Mouse (Mus musculus) limb, embryonic 15.5 days (tissue): Measurements from ENCODE around the gene Arl4c. TPM values are rescaled to one million over a fixed set of nuclear protein-coding genes. Genes with fewer than 3 reads are reported as not detected.
"Not testable (repeated sequence)": the region's sequence is repeated elsewhere in the genome, so short reads cannot be mapped to it uniquely, and the experiment has no call there.

Experiments used
- ATAC-seq: fragments of 200-750 bp; cut with Nextera tagmentation; 2 replicates; pipeline ENCODE4 v1.8.0; 2017; ENCODE audit warnings: low read depth, moderate TSS enrichment; ENCODE audit not compliant: insufficient number of reproducible peaks, low FRiP score, low TSS enrichment
- H3K27ac ChIP-seq: fragments of 300-500 bp; sonication (generic); 2 replicates; pipeline ENCODE4 v1.5.1; 2015; ENCODE audit warnings: moderate library complexity, mild to moderate bottlenecking, inconsistent platforms
- H3K27me3 ChIP-seq: fragments of 300-500 bp; sonication (generic); 2 replicates; pipeline ENCODE4 v1.6.1; 2015; ENCODE audit warnings: inconsistent platforms
- H3K36me3 ChIP-seq: fragments of 300-500 bp; sonication (generic); 2 replicates; pipeline ENCODE4 v1.6.1; 2015; ENCODE audit warnings: inconsistent platforms
- H3K4me1 ChIP-seq: fragments of 300-500 bp; sonication (generic); 2 replicates; pipeline ENCODE4 v1.6.1; 2015; ENCODE audit warnings: inconsistent platforms
- H3K4me2 ChIP-seq: fragments of 300-500 bp; sonication (generic); 2 replicates; pipeline ENCODE4 v1.6.1; 2015; ENCODE audit warnings: mild to moderate bottlenecking, inconsistent platforms
- H3K4me3 ChIP-seq: fragments of 300-500 bp; sonication (generic); 2 replicates; pipeline ENCODE4 v1.5.1; 2015; ENCODE audit warnings: mild to moderate bottlenecking, inconsistent platforms
- H3K9ac ChIP-seq: fragments of 300-500 bp; sonication (generic); 2 replicates; pipeline ENCODE4 v1.6.1; 2015; ENCODE audit warnings: inconsistent platforms
- H3K9me3 ChIP-seq: fragments of 300-500 bp; sonication (generic); 2 replicates; pipeline ENCODE4 v1.6.1; 2016; ENCODE audit warnings: inconsistent platforms
- WGBS: fragments of 180-500 bp; shearing (Covaris S2); methylation state at CpG from one replicate; pipeline ENCODE4 v1.1.7; 2015; 5-methylcytosine and 5-hydroxymethylcytosine counted together
- polyA plus RNA-seq: library from polyadenylated mRNA; unstranded; fragments of >200 nt; fragmentation: Nextera tagmentation; extraction: Ambion mirVana; gene quantifications from 2 replicates; pipeline ENCODE4 v1.2.1, GENCODE M21; 2015

The Arl4c gene
- polyA plus RNA-seq, 1 experiment from 2014 or later = 7.8 TPM

- Histone ChIP-seq H3K4me1 (peaks cover 11% of the 10 kb centered on the region), H3K4me2 (no peak overlapping the region), H3K9ac (no peak overlapping the region), H3K36me3 (no peaks in the 10 kb centered on the region), H3K4me3 (no peak overlapping the region), H3K27ac (no peak overlapping the region), H3K27me3 (no peaks in the 10 kb centered on the region), H3K9me3 (no peaks in the 10 kb centered on the region)
- ATAC-seq = no peak
- 60% methylated on average over 4 of the region's 4 CpGs for WGBS
Observed at GRCm38 (mm10) chr1:88638622-88639021, 63.4 kb downstream of the Arl4c start.

DNA sequence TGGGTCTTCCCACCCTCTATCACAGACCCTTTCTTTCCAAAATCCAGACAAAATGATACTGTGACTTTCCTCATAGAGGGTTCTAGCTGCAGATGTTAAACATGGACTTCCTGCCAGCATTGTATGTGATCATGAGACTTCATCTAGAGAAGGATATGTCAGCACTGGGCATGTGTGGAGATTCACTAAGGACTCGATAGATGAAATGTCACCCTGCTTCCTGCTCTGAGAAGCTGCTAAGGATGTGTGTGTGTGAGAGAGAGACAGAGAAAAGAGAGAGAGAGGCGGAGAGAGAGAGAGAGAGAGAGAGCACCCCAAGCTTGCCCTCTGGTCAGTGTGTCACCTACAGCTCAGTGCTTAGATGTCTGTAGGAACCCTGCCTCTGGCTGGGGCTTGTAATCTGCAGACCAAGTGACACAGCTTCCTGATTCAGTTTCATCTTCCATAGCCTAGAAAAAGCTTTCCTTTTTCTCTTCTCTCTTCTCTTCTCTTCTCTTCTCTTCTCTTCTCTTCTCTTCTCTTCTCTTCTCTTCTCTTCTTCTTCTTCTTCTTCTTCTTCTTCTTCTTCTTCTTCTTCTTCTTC lies 65.4 kb downstream of the Arl4c start:
- not testable (repeated sequence) for H3K4me3 ChIP-seq, H3K9me3 ChIP-seq, H3K36me3 ChIP-seq, H3K9ac ChIP-seq, H3K27me3 ChIP-seq, H3K4me2 ChIP-seq, ATAC-seq, H3K27ac ChIP-seq
- 76% methylated on average over 2 of the region's 2 CpGs for WGBS
- H3K4me1 ChIP-seq = peaks cover 11% of the 10 kb centered on the region

DNA sequence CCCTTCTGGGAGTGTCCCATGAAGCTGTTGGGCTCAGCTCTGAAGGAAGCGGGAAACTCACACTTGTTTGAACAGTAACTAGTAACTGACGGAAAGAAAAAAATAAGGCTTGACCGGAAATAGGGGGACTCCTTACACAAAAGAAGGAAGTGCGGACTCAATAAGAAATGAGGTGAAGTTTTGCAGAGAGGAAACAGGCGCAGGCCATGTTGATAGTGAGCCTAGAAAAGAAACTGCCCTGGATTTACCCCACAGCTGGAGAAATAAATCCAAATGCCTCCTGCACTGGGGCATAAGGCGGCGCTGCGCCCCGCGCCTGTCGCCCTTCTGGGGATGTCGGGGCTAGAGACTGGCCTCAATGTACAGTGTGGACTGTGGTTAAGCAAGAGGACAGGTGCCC lies 66.4 kb downstream of the Arl4c start:
- Histone ChIP-seq H3K36me3 (no peaks in the 10 kb centered on the region), H3K4me1 (peaks cover 11% of the 10 kb centered on the region), H3K27me3 (no peaks in the 10 kb centered on the region), H3K9ac (no peak overlapping the region), H3K27ac (no peak overlapping the region; the same call in 1 of the 2 replicates), H3K9me3 (no peaks in the 10 kb centered on the region), H3K4me3 (no peak overlapping the region), H3K4me2 (no peak overlapping the region)
- ATAC-seq = no peak
- 81% methylated on average over 12 of the region's 12 CpGs for WGBS

- Histone ChIP-seq H3K27ac (no peak overlapping the region), H3K9me3 (no peaks in the 10 kb centered on the region), H3K4me2 (no peak overlapping the region), H3K36me3 (no peaks in the 10 kb centered on the region), H3K27me3 (no peaks in the 10 kb centered on the region), H3K4me1 (no peaks in the 10 kb centered on the region), H3K4me3 (no peak overlapping the region), H3K9ac (no peak overlapping the region)
- ATAC-seq = no peak
- WGBS = 84% methylated on average over 6 of the region's 6 CpGs
Observed at GRCm38 (mm10) chr1:88632851-88633250, 69.2 kb downstream of the Arl4c start.

DNA sequence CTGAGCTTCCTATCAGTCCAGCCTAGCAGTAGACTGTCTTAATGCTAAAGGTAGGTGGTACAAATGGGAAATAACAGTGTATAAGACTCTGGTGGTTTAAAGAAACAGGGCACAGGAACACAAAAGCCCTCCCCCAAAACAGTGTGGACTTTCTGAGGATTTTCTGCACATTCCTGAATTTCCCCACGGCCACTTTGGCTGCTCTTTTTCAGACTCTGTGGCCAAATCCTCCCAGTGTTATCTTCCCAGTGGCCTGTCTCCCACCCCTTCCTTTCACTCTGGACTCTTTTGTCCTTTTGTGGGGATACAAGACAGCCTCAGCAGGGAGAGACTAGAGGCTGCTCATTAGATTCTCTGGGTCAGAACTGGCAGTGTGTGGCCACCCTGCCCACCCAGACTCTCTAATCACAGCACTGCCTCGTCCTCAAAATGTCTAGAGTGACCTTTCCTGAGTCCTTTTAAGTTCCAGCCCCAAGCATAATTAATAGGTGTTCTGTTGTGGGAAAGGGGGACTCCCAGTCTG lies 72.0 kb downstream of the Arl4c start:
- no peak for ATAC-seq
- WGBS = 46% methylated on average over 2 of the region's 2 CpGs

DNA sequence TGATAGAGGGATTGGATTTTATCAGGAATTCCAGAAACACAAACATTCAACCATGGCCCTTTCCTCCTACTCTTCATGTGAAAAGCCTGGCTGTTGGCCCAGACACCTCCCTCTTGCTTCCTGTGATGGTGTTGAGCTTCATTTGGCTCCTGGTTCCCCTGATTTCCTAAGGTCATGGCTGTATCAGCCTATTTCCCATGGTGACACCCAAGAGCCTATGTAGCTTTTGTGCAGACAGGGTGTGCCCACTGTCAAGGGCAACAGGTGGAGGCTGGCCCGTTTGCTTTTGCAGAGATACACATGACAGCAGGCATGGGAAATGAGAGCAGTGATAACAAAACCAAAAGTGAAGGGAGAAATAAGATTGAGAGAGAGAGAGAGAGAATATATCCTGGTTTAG lies 76.8 kb downstream of the Arl4c start:
- Histone ChIP-seq H3K4me2 (no peak overlapping the region), H3K9me3 (no peaks in the 10 kb centered on the region), H3K4me3 (no peak overlapping the region), H3K4me1 (no peaks in the 10 kb centered on the region), H3K9ac (no peak overlapping the region), H3K36me3 (no peaks in the 10 kb centered on the region), H3K27me3 (no peaks in the 10 kb centered on the region), H3K27ac (no peak overlapping the region)
- 62% methylated on average over 1 of the region's 1 CpGs for WGBS
- ATAC-seq = no peak

More for the DNA sequence above, 72.0 kb downstream of the Arl4c start:
- Histone ChIP-seq H3K36me3 (no peaks in the 10 kb centered on the region), H3K4me2 (no peak overlapping the region), H3K4me3 (no peak overlapping the region), H3K4me1 (no peaks in the 10 kb centered on the region), H3K27me3 (no peaks in the 10 kb centered on the region), H3K9ac (no peak overlapping the region), H3K27ac (no peak overlapping the region), H3K9me3 (no peaks in the 10 kb centered on the region)

DNA sequence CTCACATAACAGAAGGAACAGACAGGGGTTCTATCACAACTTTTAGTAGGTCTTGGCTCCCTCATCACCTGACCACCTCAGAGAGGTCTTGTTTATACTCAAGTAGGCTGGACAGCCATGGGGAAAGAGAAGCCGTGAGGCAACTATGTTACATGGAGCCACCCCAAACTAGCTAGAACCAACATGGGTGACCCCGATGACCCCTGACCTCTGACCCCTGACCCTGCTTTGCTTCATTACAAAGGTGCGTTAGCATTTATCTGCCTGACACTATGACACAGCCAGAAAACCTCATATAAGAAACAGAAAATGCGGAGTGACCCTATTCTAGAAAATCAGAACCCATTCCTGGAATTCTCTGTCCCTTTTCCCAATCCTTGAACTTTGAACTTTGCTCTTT lies 77.6 kb downstream of the Arl4c start:
- Histone ChIP-seq H3K9ac (no peak overlapping the region), H3K4me3 (no peak overlapping the region), H3K27me3 (no peaks in the 10 kb centered on the region), H3K36me3 (no peaks in the 10 kb centered on the region), H3K27ac (no peak overlapping the region), H3K9me3 (no peaks in the 10 kb centered on the region), H3K4me2 (no peak overlapping the region), H3K4me1 (no peaks in the 10 kb centered on the region)
- ATAC-seq = no peak
- 93% methylated on average over 4 of the region's 4 CpGs for WGBS

GRCm38 (mm10) chr1:88623541-88624115 lies 78.4 kb downstream of the Arl4c start:
- ATAC-seq = no peak
- no peaks in the 10 kb centered on the region for H3K9me3 ChIP-seq
- no peaks in the 10 kb centered on the region for H3K4me1 ChIP-seq
- no peaks in the 10 kb centered on the region for H3K27me3 ChIP-seq
- WGBS = 72% methylated on average over 8 of the region's 8 CpGs
- H3K27ac ChIP-seq = no peak overlapping the region
- no peak overlapping the region for H3K9ac ChIP-seq
- no peak overlapping the region for H3K4me3 ChIP-seq
- H3K4me2 ChIP-seq = no peak overlapping the region
- H3K36me3 ChIP-seq = no peaks in the 10 kb centered on the region

Other genes with a start within 250 kb of the Arl4c start
- 0.14 TPM in 1 of 2 replicates, not detected in the other for gene Glrp1, start 192.2 kb downstream of the Arl4c start, polyA plus RNA-seq